Mouse (Mus musculus): ENCODE measurements at regions not wholly inside any gene's neighbourhood (a gene's known extent, or its start where the extent isn't known, plus 50 kb on each side); places are given as distances from the start of the nearest gene placed in this dataset.

GRCm38 (mm10) chr4:9016504-9017040 lies 777.7 kb upstream of the Car8 start:
- TF ChIP-seq FLI1 (IDR thresholded peaks at IDR 0.05; ENCODE audit: low read length) (no peak), GATA1 (IDR thresholded peaks at IDR 0.05; ENCODE audit: borderline replicate concordance, low read length) (no peak)

Data from megakaryocyte, embryonic 14.5 days (primary cell).